ENCODE assay signal across 9 mouse cellular contexts in genomic region chr17:21272103-21272502, GRCm38 (mm10). TPM values are rescaled to one million over a fixed set of nuclear protein-coding genes. Genes with fewer than 3 reads are reported as not detected.
DNase-seq lines count a peak whose midpoint lies in the region; ATAC-seq and TF ChIP-seq lines count a peak whose summit lies in the region.
"Had no signal": no experiment of that assay in that cellular context is flagged by ENCODE, and none has a peak within 500 bp of the region (broad histone marks: within the 10 kb centered on the region; RNA-seq: fewer than 3 reads in every experiment).

No protein-coding gene starts in this region.

- H3K4me3 ChIP-seq in hindbrain, embryonic 14.5 days (replicated peaks; ENCODE audit: low read length): no peak overlapping the region
- no peak overlapping the region for H3K4me3 ChIP-seq in hindbrain, embryonic 10.5 days
- no peak overlapping the region for H3K4me3 ChIP-seq in ES-E14 (ENCODE audit: insufficient read depth in 1 of 2, low read depth in 1 of 2, low read length in 2 of 2, poor library complexity in 1 of 2, severe bottlenecking in 1 of 2)
- H3K4me3 ChIP-seq: embryonic facial prominence, embryonic 12.5 days had no signal

- WGBS in hindbrain, embryonic 14.5 days: 24% methylated on average over 4 of the region's 4 CpGs
- 12% methylated on average over 4 of the region's 4 CpGs for WGBS in hindbrain, embryonic 10.5 days

- H3K27me3 ChIP-seq in hindbrain, embryonic 14.5 days (ENCODE audit: control insufficient read depth, insufficient read depth, low read length): no peaks in the 10 kb centered on the region
- no peaks in the 10 kb centered on the region for H3K27me3 ChIP-seq in hindbrain, embryonic 10.5 days (ENCODE audit: insufficient read depth, poor library complexity, severe bottlenecking)
- H3K27me3 ChIP-seq: embryonic facial prominence, embryonic 12.5 days had no signal

- no peaks in the 10 kb centered on the region for H3K36me3 ChIP-seq in hindbrain, embryonic 14.5 days (replicated peaks; ENCODE audit: control insufficient read depth, insufficient read depth)
- H3K36me3 ChIP-seq in hindbrain, embryonic 10.5 days: no peaks in the 10 kb centered on the region
- H3K36me3 ChIP-seq in ES-E14 (ENCODE audit: control insufficient read depth, insufficient read depth, low read length, poor library complexity, severe bottlenecking): no peaks in the 10 kb centered on the region
- H3K36me3 ChIP-seq: embryonic facial prominence, embryonic 12.5 days had no signal

- no peak overlapping the region for H3K27ac ChIP-seq in hindbrain, embryonic 14.5 days
- no peak overlapping the region for H3K27ac ChIP-seq in hindbrain, embryonic 10.5 days
- no peak overlapping the region for H3K27ac ChIP-seq in ES-E14 (ENCODE audit: insufficient read depth, low read depth, low read length, poor library complexity, severe bottlenecking)
- H3K27ac ChIP-seq: embryonic facial prominence, embryonic 12.5 days had no signal

- H3K4me1 ChIP-seq in hindbrain, embryonic 14.5 days (replicated peaks; ENCODE audit: control insufficient read depth, insufficient read depth, low read length): no peaks in the 10 kb centered on the region
- no peaks in the 10 kb centered on the region for H3K4me1 ChIP-seq in hindbrain, embryonic 10.5 days (replicated peaks)
- no peaks in the 10 kb centered on the region for H3K4me1 ChIP-seq in ES-E14 (ENCODE audit: control insufficient read depth in 2 of 2, insufficient read depth in 2 of 2, low read length in 2 of 2, poor library complexity in 1 of 2)
- H3K4me1 ChIP-seq: embryonic facial prominence, embryonic 12.5 days had no signal

- DNase-seq in hindbrain, embryonic 14.5 days (ENCODE audit: low spot score): peak; percentile 74
- no peak for DNase-seq in hindbrain, embryonic 10.5 days (ENCODE audit: low spot score)
- DNase-seq in ES-E14 (ENCODE audit: low read depth, low spot score): peak; percentile 88
- DNase-seq in cerebellum, adult 9-10 months: peak; percentile 80
- peak; percentile 43 to 75 for DNase-seq in heart, postnatal 10 days
- DNase-seq in layer of hippocampus, postnatal 14 days (ENCODE audit: low spot score in 2 of 2): peak; percentile 14 to 72
- DNase-seq in mesoderm, embryonic 11.5 days (ENCODE audit: low read depth, low spot score): peak; percentile 71
- DNase-seq in thymus, postnatal 0 days (ENCODE audit: low spot score): peak; percentile 80

- H3K4me2 ChIP-seq in hindbrain, embryonic 14.5 days (replicated peaks): no peak overlapping the region
- H3K4me2 ChIP-seq: embryonic facial prominence, embryonic 12.5 days had no signal

- intact Hi-C loops in heart, postnatal 10 days (cut with DNase I): loop anchor here (1.0 to 5.0 kb wide), 3 partner anchors 110 to 243 kb away; partner anchors contain the start of gene Zfp677

- in situ Hi-C loops in ES-E14 (cut with MboI; ENCODE audit: low sequenced_read_pairs in 2 of 2, unreplicated experiment in 2 of 2): loop anchor here in 1 of 2 experiments (5.0 kb wide), 1 partner anchor 150 kb away; the partner anchor contains the start of gene Zfp54

- no peaks in the 10 kb centered on the region for H3K9me3 ChIP-seq in hindbrain, embryonic 14.5 days (ENCODE audit: control insufficient read depth, low read length)
- H3K9me3 ChIP-seq in hindbrain, embryonic 10.5 days: peaks cover under 1% of the 10 kb centered on the region
- H3K9me3 ChIP-seq in ES-E14 (ENCODE audit: control insufficient read depth, insufficient read depth, low read depth, low read length): no peaks in the 10 kb centered on the region
- H3K9me3 ChIP-seq: embryonic facial prominence, embryonic 12.5 days had no signal

- no peak overlapping the region for H3K9ac ChIP-seq in hindbrain, embryonic 14.5 days
- no peak overlapping the region for H3K9ac ChIP-seq in ES-E14 (ENCODE audit: insufficient read depth, low read depth, low read length, poor library complexity, severe bottlenecking)
- H3K9ac ChIP-seq: embryonic facial prominence, embryonic 12.5 days had no signal

- no peak for ATAC-seq in hindbrain, embryonic 14.5 days (ENCODE audit: low FRiP score)

TF ChIP-seq in ES-E14, 5 proteins besides CTCF, POLR2A, EP300 and RAD21:
- TF ChIP-seq ZC3H11A (IDR thresholded peaks at IDR 0.05; ENCODE audit: borderline replicate concordance, low read depth, low read length) (peak; percentile 84; the same call in 1 of the 2 replicates), HCFC1 (IDR thresholded peaks at IDR 0.05; ENCODE audit: borderline replicate concordance, insufficient read depth, low read length) (no peak), ZNF384 (IDR thresholded peaks at IDR 0.05; ENCODE audit: low read depth, low read length) (no peak), MAFK (IDR thresholded peaks at IDR 0.05; ENCODE audit: insufficient read depth, low read depth, low read length) (no peak)

RNA-seq across cellular contexts. Expression of gene Vmn1r236, which starts 10.6 kb away (rescaled TPM):
- not detected in 2 replicates for polyA plus RNA-seq in hindbrain, embryonic 14.5 days (2014; fragmentation: Nextera tagmentation; extraction: Ambion mirVana)
- not detected in 2 replicates for polyA plus RNA-seq in hindbrain, embryonic 10.5 days (2016; fragmentation: Nextera tagmentation; extraction: Ambion mirVana)
- total RNA-seq in ES-E14 (2012; rRNA removed): not detected in 2 replicates
- total RNA-seq in heart, postnatal 10 days (2021): not detected
- total RNA-seq in layer of hippocampus, postnatal 14 days (2021): not detected
- polyA plus RNA-seq in thymus, postnatal 0 days (2015; fragmentation: Nextera tagmentation; extraction: Ambion mirVana): not detected in 2 replicates
- polyA plus RNA-seq: embryonic facial prominence, embryonic 12.5 days had no signal

RNA-seq across cellular contexts. Expression of gene Vmn1r235, which starts 15.9 kb away (rescaled TPM):
- polyA plus RNA-seq in hindbrain, embryonic 14.5 days (2014; fragmentation: Nextera tagmentation; extraction: Ambion mirVana): not detected in 2 replicates
- polyA plus RNA-seq in hindbrain, embryonic 10.5 days (2016; fragmentation: Nextera tagmentation; extraction: Ambion mirVana): not detected in 2 replicates
- total RNA-seq in ES-E14 (2012; rRNA removed): not detected in 2 replicates
- total RNA-seq in heart, postnatal 10 days (2021): not detected
- not detected for total RNA-seq in layer of hippocampus, postnatal 14 days (2021)
- polyA plus RNA-seq in thymus, postnatal 0 days (2015; fragmentation: Nextera tagmentation; extraction: Ambion mirVana): not detected in 2 replicates
- polyA plus RNA-seq: embryonic facial prominence, embryonic 12.5 days had no signal

RNA-seq across cellular contexts. Expression of gene Vmn1r237, which starts 39.6 kb away (rescaled TPM):
- polyA plus RNA-seq in hindbrain, embryonic 14.5 days (2014; fragmentation: Nextera tagmentation; extraction: Ambion mirVana): not detected in 2 replicates
- polyA plus RNA-seq in hindbrain, embryonic 10.5 days (2016; fragmentation: Nextera tagmentation; extraction: Ambion mirVana): not detected in 2 replicates
- not detected in 2 replicates for total RNA-seq in ES-E14 (2012; rRNA removed)
- not detected for total RNA-seq in heart, postnatal 10 days (2021)
- total RNA-seq in layer of hippocampus, postnatal 14 days (2021): not detected
- not detected in 2 replicates for polyA plus RNA-seq in thymus, postnatal 0 days (2015; fragmentation: Nextera tagmentation; extraction: Ambion mirVana)
- polyA plus RNA-seq: embryonic facial prominence, embryonic 12.5 days had no signal

RNA-seq across cellular contexts. Expression of gene Vmn1r234, which starts 46.2 kb away (rescaled TPM):
- not detected in 2 replicates for polyA plus RNA-seq in hindbrain, embryonic 14.5 days (2014; fragmentation: Nextera tagmentation; extraction: Ambion mirVana)
- polyA plus RNA-seq in hindbrain, embryonic 10.5 days (2016; fragmentation: Nextera tagmentation; extraction: Ambion mirVana): not detected in 2 replicates
- not detected in 2 replicates for total RNA-seq in ES-E14 (2012; rRNA removed)
- total RNA-seq in heart, postnatal 10 days (2021): not detected
- not detected for total RNA-seq in layer of hippocampus, postnatal 14 days (2021)
- polyA plus RNA-seq in thymus, postnatal 0 days (2015; fragmentation: Nextera tagmentation; extraction: Ambion mirVana): not detected in 2 replicates
- polyA plus RNA-seq: embryonic facial prominence, embryonic 12.5 days had no signal
